Mouse (Mus musculus): ENCODE measurements around the gene Slc25a26. TPM values are rescaled to one million over a fixed set of nuclear protein-coding genes. Genes with fewer than 3 reads are reported as not detected.

Slc25a26 gene
- polyA plus RNA-seq, 1 experiment from 2014 or later, result 11.7 TPM

- Histone ChIP-seq H3K4me3 (ENCODE audit: low read length) (no peak overlapping the region), H3K27me3 (ENCODE audit: insufficient read depth, low read length) (no peaks in the 10 kb centered on the region), H3K9me3 (ENCODE audit: low read length) (no peaks in the 10 kb centered on the region), H3K4me2 (replicated peaks; ENCODE audit: low read depth, low read length) (no peak overlapping the region), H3K36me3 (ENCODE audit: insufficient read depth, low read length) (peaks cover 3% of the 10 kb centered on the region; the same call in 1 of the 2 replicates), H3K4me1 (ENCODE audit: insufficient read depth, low read length) (peaks cover 25% of the 10 kb centered on the region), H3K27ac (ENCODE audit: low read length) (no peak overlapping the region), H3K9ac (replicated peaks; ENCODE audit: low read length) (no peak overlapping the region)
- 46% methylated on average over 15 of the region's 15 CpGs for WGBS
- ATAC-seq (ENCODE audit: low FRiP score, low TSS enrichment), result no peak
Observed at GRCm38 (mm10) chr6:94627714-94628595, 127.8 kb downstream of the Slc25a26 start.

DNA sequence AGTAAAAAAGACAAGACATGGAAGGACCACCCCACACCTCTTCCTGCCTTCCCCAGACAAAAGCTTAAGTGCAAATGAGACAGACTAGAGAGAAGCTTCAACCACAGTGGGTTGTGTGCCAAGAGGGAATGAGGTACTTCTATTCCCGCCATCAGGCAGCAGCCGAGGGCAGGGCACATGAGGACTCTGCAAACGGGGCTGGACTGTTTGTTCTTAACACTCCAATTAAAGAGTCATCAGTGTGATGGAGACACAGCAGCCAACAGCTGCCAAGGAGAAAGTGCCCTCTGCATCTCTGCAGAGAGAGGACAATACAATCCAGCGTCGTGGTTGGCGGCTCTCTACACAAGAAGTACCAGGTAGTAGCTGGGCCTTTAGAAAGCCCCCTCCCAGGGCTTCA, 128.7 kb downstream of the Slc25a26 start:
- Histone ChIP-seq H3K27ac (ENCODE audit: low read length) (no peak overlapping the region), H3K9me3 (ENCODE audit: low read length) (no peaks in the 10 kb centered on the region), H3K36me3 (ENCODE audit: insufficient read depth, low read length) (peaks cover 2% of the 10 kb centered on the region; the same call in 1 of the 2 replicates), H3K4me1 (ENCODE audit: insufficient read depth, low read length) (peaks cover 25% of the 10 kb centered on the region), H3K4me2 (replicated peaks; ENCODE audit: low read depth, low read length) (no peak overlapping the region), H3K4me3 (ENCODE audit: low read length) (no peak overlapping the region), H3K9ac (replicated peaks; ENCODE audit: low read length) (no peak overlapping the region), H3K27me3 (ENCODE audit: insufficient read depth, low read length) (no peaks in the 10 kb centered on the region)
- WGBS, result 68% methylated on average over 6 of the region's 6 CpGs
- no peak for ATAC-seq (ENCODE audit: low FRiP score, low TSS enrichment)

DNA sequence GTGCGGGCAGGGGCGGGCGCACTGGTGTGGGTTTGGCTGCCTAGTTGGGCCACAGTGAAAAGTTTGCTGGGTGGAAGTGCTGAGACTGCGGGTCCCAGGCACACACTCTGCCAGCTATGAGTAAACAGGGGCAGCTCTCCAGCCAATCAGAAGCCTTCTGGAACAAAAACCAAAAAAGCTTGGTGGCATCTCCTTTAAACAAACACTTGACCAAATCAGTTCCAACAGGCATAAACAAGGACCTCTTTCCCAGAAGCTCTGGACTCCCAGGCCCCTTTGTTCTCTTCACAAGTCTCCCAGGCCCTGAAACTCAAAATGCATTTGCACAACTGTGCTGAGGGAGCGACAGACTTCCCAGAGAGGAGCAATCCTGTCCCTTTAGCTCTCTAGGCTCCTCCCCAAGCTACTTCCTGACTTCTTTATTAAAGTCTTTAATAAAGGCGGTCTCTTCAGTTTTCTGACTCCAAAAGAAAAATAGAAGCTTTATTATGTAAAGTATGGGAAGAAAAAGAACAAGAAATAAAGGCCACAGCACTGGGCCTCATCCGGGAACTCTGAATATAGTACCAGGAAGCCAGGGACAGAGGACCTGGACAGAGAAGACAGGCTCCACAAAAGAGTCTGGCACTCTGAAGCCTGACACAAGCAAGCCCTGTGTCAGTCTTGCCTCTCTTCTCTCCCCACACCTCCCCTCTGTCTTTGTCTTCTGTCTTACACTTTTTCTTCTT, 131.1 kb downstream of the Slc25a26 start:
- Histone ChIP-seq H3K4me1 (ENCODE audit: insufficient read depth, low read length) (peaks cover 15% of the 10 kb centered on the region), H3K4me3 (ENCODE audit: low read length) (no peak overlapping the region), H3K36me3 (ENCODE audit: insufficient read depth, low read length) (no peaks in the 10 kb centered on the region; the same call in 1 of the 2 replicates), H3K27me3 (ENCODE audit: insufficient read depth, low read length) (no peaks in the 10 kb centered on the region), H3K9ac (replicated peaks; ENCODE audit: low read length) (no peak overlapping the region), H3K27ac (ENCODE audit: low read length) (peak overlapping the region; percentile 21; the same call in 1 of the 2 replicates), H3K4me2 (replicated peaks; ENCODE audit: low read depth, low read length) (no peak overlapping the region), H3K9me3 (ENCODE audit: low read length) (no peaks in the 10 kb centered on the region)
- 55% methylated on average over 7 of the region's 7 CpGs for WGBS
- no peak for ATAC-seq (ENCODE audit: low FRiP score, low TSS enrichment)

DNA sequence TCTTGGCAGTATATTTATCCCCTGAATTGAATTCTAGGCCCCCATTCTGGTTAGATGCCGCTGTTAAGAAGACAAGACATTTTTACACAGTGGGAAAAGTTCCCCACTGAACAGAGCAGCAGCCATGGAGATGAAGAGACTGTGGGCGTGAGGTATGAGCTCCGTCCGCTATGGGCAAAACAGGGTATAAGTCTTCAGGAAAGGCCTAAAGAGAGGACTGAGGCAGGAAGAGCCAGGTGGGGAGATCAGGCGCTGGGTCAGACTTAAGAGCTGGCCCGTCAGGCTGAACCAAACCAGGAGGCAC, 131.6 kb downstream of the Slc25a26 start:
- H3K27me3 ChIP-seq (ENCODE audit: insufficient read depth, low read length), result no peaks in the 10 kb centered on the region
- H3K27ac ChIP-seq (ENCODE audit: low read length), result no peak overlapping the region
- no peak overlapping the region for H3K4me2 ChIP-seq (replicated peaks; ENCODE audit: low read depth, low read length)
- no peaks in the 10 kb centered on the region for H3K9me3 ChIP-seq (ENCODE audit: low read length)
- H3K36me3 ChIP-seq (ENCODE audit: insufficient read depth, low read length), result no peaks in the 10 kb centered on the region; the same call in 1 of the 2 replicates
- H3K4me3 ChIP-seq (ENCODE audit: low read length), result no peak overlapping the region
- H3K9ac ChIP-seq (replicated peaks; ENCODE audit: low read length), result no peak overlapping the region
- ATAC-seq (ENCODE audit: low FRiP score, low TSS enrichment), result no peak
- H3K4me1 ChIP-seq (ENCODE audit: insufficient read depth, low read length), result peaks cover 11% of the 10 kb centered on the region
- 87% methylated on average over 6 of the region's 6 CpGs for WGBS

DNA sequence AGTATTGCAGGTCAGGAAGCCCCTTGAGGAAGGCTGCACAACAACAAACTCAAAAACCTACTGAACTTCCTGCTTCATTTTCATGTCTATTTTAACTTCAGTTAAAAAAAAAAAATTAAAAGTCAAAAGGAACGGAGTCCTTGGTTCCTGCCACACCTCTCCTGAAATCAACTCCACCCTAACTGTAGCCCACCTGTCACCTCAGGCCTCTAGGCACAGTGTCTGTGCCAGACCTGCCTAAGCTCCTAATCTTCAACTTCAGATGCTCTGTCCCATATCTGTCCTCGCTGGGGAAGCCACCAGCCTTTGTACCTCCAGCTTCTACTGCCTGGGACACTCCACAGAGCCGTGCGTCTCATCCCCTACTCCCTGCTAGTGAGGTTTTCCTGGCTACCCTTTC, 134.1 kb downstream of the Slc25a26 start:
- Histone ChIP-seq H3K9me3 (ENCODE audit: low read length) (no peaks in the 10 kb centered on the region), H3K4me2 (replicated peaks; ENCODE audit: low read depth, low read length) (no peak overlapping the region), H3K9ac (replicated peaks; ENCODE audit: low read length) (no peak overlapping the region), H3K36me3 (ENCODE audit: insufficient read depth, low read length) (no peaks in the 10 kb centered on the region), H3K27me3 (ENCODE audit: insufficient read depth, low read length) (no peaks in the 10 kb centered on the region), H3K4me3 (ENCODE audit: low read length) (no peak overlapping the region), H3K4me1 (ENCODE audit: insufficient read depth, low read length) (peaks cover 18% of the 10 kb centered on the region; the same call in 1 of the 2 replicates), H3K27ac (ENCODE audit: low read length) (no peak overlapping the region)
- 0 out of 2 replicates have a peak, but pooled peaks have one; percentile 7 for ATAC-seq (ENCODE audit: low FRiP score, low TSS enrichment)
- 78% methylated on average over 4 of the region's 4 CpGs for WGBS

- Histone ChIP-seq H3K4me2 (replicated peaks; ENCODE audit: low read depth, low read length) (no peak overlapping the region), H3K4me3 (ENCODE audit: low read length) (no peak overlapping the region), H3K27me3 (ENCODE audit: insufficient read depth, low read length) (no peaks in the 10 kb centered on the region), H3K36me3 (ENCODE audit: insufficient read depth, low read length) (no peaks in the 10 kb centered on the region), H3K9ac (replicated peaks; ENCODE audit: low read length) (no peak overlapping the region), H3K27ac (ENCODE audit: low read length) (no peak overlapping the region), H3K9me3 (ENCODE audit: low read length) (no peaks in the 10 kb centered on the region), H3K4me1 (ENCODE audit: insufficient read depth, low read length) (peaks cover 18% of the 10 kb centered on the region; the same call in 1 of the 2 replicates)
- WGBS, result 63% methylated on average over 9 of the region's 9 CpGs
- 0 out of 2 replicates have a peak, but pooled peaks have one; percentile 2 for ATAC-seq (ENCODE audit: low FRiP score, low TSS enrichment)
Observed at GRCm38 (mm10) chr6:94634710-94635109, 134.6 kb downstream of the Slc25a26 start.

GRCm38 (mm10) chr6:94635343-94635742, 135.2 kb downstream of the Slc25a26 start:
- H3K27me3 ChIP-seq (ENCODE audit: insufficient read depth, low read length), result no peaks in the 10 kb centered on the region
- H3K27ac ChIP-seq (ENCODE audit: low read length), result no peak overlapping the region
- H3K4me1 ChIP-seq (ENCODE audit: insufficient read depth, low read length), result peaks cover 22% of the 10 kb centered on the region
- H3K4me3 ChIP-seq (ENCODE audit: low read length), result no peak overlapping the region
- ATAC-seq (ENCODE audit: low FRiP score, low TSS enrichment), result no peak
- H3K9ac ChIP-seq (replicated peaks; ENCODE audit: low read length), result no peak overlapping the region
- no peaks in the 10 kb centered on the region for H3K36me3 ChIP-seq (ENCODE audit: insufficient read depth, low read length)
- H3K4me2 ChIP-seq (replicated peaks; ENCODE audit: low read depth, low read length), result no peak overlapping the region
- WGBS, result 58% methylated on average over 1 of the region's 1 CpGs
- no peaks in the 10 kb centered on the region for H3K9me3 ChIP-seq (ENCODE audit: low read length)

GRCm38 (mm10) chr6:94637024-94637434, 136.9 kb downstream of the Slc25a26 start:
- H3K4me3 ChIP-seq (ENCODE audit: low read length), result no peak overlapping the region
- peaks cover 20% of the 10 kb centered on the region for H3K4me1 ChIP-seq (ENCODE audit: insufficient read depth, low read length)
- 34% methylated on average over 5 of the region's 5 CpGs for WGBS
- H3K9me3 ChIP-seq (ENCODE audit: low read length), result no peaks in the 10 kb centered on the region
- no peak overlapping the region for H3K27ac ChIP-seq (ENCODE audit: low read length)
- no peak overlapping the region for H3K4me2 ChIP-seq (replicated peaks; ENCODE audit: low read depth, low read length)
- ATAC-seq (ENCODE audit: low FRiP score, low TSS enrichment), result no peak
- H3K36me3 ChIP-seq (ENCODE audit: insufficient read depth, low read length), result no peaks in the 10 kb centered on the region
- H3K9ac ChIP-seq (replicated peaks; ENCODE audit: low read length), result no peak overlapping the region
- no peaks in the 10 kb centered on the region for H3K27me3 ChIP-seq (ENCODE audit: insufficient read depth, low read length)

- no peaks in the 10 kb centered on the region for H3K9me3 ChIP-seq (ENCODE audit: low read length)
- no peaks in the 10 kb centered on the region for H3K36me3 ChIP-seq (ENCODE audit: insufficient read depth, low read length)
- H3K4me1 ChIP-seq (ENCODE audit: insufficient read depth, low read length), result peaks cover 20% of the 10 kb centered on the region
- 19% methylated on average over 7 of the region's 7 CpGs for WGBS
- H3K27me3 ChIP-seq (ENCODE audit: insufficient read depth, low read length), result no peaks in the 10 kb centered on the region
- no peak; the same call in 1 of the 2 replicates for ATAC-seq (ENCODE audit: low FRiP score, low TSS enrichment)
- no peak overlapping the region for H3K4me2 ChIP-seq (replicated peaks; ENCODE audit: low read depth, low read length)
- no peak overlapping the region for H3K27ac ChIP-seq (ENCODE audit: low read length)
- no peak overlapping the region for H3K4me3 ChIP-seq (ENCODE audit: low read length)
- H3K9ac ChIP-seq (replicated peaks; ENCODE audit: low read length), result no peak overlapping the region
Observed at GRCm38 (mm10) chr6:94640297-94640696, 140.2 kb downstream of the Slc25a26 start.

DNA sequence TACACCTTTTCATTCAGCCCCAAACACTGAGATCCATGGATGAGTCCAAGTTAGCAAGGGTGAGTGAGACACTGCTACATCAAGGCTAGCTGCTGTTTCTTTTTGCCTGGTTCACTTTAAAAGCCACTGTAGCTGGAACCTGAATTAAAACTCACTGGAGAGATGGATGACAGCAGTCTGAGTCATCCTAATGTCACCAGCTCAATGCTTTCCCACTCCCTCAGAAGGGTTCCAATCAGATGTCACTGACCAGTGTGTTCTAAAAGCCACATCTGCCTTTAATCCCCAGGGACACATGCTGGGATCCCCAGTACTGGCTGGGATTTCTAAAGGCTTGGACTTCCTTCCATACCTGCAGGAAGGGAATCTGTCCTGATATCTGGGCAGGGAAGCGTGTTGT, 141.9 kb downstream of the Slc25a26 start:
- no peak overlapping the region for H3K4me3 ChIP-seq (ENCODE audit: low read length)
- no peak for ATAC-seq (ENCODE audit: low FRiP score, low TSS enrichment)
- WGBS, result 86% methylated on average over 1 of the region's 1 CpGs

More for the DNA sequence above, 141.9 kb downstream of the Slc25a26 start:
- Histone ChIP-seq H3K4me2 (replicated peaks; ENCODE audit: low read depth, low read length) (no peak overlapping the region), H3K9ac (replicated peaks; ENCODE audit: low read length) (no peak overlapping the region), H3K27ac (ENCODE audit: low read length) (no peak overlapping the region), H3K4me1 (ENCODE audit: insufficient read depth, low read length) (peaks cover 25% of the 10 kb centered on the region), H3K9me3 (ENCODE audit: low read length) (no peaks in the 10 kb centered on the region), H3K36me3 (ENCODE audit: insufficient read depth, low read length) (no peaks in the 10 kb centered on the region), H3K27me3 (ENCODE audit: insufficient read depth, low read length) (no peaks in the 10 kb centered on the region)
